Mouse (Mus musculus): ENCODE data around the gene Arhgef25. TPM values are rescaled to one million over a fixed set of nuclear protein-coding genes. Genes with fewer than 3 reads are reported as not detected.

Arhgef25 gene
- 46.8 and 50.4 TPM in 2 replicates for polyA plus RNA-seq (2015; fragmentation: Nextera tagmentation; extraction: Ambion mirVana)

GRCm38 (mm10) chr10:127189651-127190381, at the start of gene Arhgef25:
Gene Arhgef25, minus strand, starts transcription at chr10:127190083.
- H3K4me1 ChIP-seq (replicated peaks): peaks cover 33% of the 10 kb centered on the region
- H3K9me3 ChIP-seq: no peaks in the 10 kb centered on the region
- H3K27me3 ChIP-seq (replicated peaks): no peaks in the 10 kb centered on the region; the same call in 1 of the 2 replicates
- H3K27ac ChIP-seq: peak within 1 kb of the TSS; percentile 84
- 2% methylated on average over 35 of the region's 35 CpGs for WGBS
- ATAC-seq: peak; percentile 39
- H3K4me3 ChIP-seq (replicated peaks): peak within 1 kb of the TSS; percentile 69
- peak within 1 kb of the TSS; percentile 78 for H3K9ac ChIP-seq
- peaks cover 4% of the 10 kb centered on the region for H3K36me3 ChIP-seq
- peak within 1 kb of the TSS; percentile 91 for H3K4me2 ChIP-seq (replicated peaks)

GRCm38 (mm10) chr10:127238241-127238824, 48.5 kb upstream of the Arhgef25 start:
- no peak overlapping the region for H3K4me2 ChIP-seq (replicated peaks)
- H3K36me3 ChIP-seq: no peaks in the 10 kb centered on the region
- ATAC-seq: no peak
- H3K27me3 ChIP-seq (replicated peaks): no peaks in the 10 kb centered on the region
- H3K27ac ChIP-seq: no peak overlapping the region
- no peak overlapping the region for H3K9ac ChIP-seq
- no peaks in the 10 kb centered on the region for H3K9me3 ChIP-seq
- H3K4me1 ChIP-seq (replicated peaks): no peaks in the 10 kb centered on the region
- WGBS: 72% methylated on average over 18 of the region's 18 CpGs
- H3K4me3 ChIP-seq (replicated peaks): no peak overlapping the region

- Histone ChIP-seq H3K4me1 (replicated peaks) (no peaks in the 10 kb centered on the region; the same call in 1 of the 2 replicates), H3K36me3 (no peaks in the 10 kb centered on the region), H3K9ac (no peak overlapping the region), H3K4me2 (replicated peaks) (no peak overlapping the region), H3K9me3 (no peaks in the 10 kb centered on the region), H3K27ac (no peak overlapping the region), H3K27me3 (replicated peaks) (no peaks in the 10 kb centered on the region), H3K4me3 (replicated peaks) (no peak overlapping the region)
- peak; percentile 34; the same call in 1 of the 2 replicates for ATAC-seq
- 48% methylated on average over 9 of the region's 9 CpGs for WGBS
Observed at GRCm38 (mm10) chr10:127236541-127236940, 46.7 kb upstream of the Arhgef25 start.

GRCm38 (mm10) chr10:127233141-127233540, 43.3 kb upstream of the Arhgef25 start:
- no peak overlapping the region for H3K27ac ChIP-seq
- no peak overlapping the region for H3K4me2 ChIP-seq (replicated peaks)
- WGBS: 76% methylated on average over 9 of the region's 9 CpGs
- H3K9me3 ChIP-seq: no peaks in the 10 kb centered on the region
- H3K36me3 ChIP-seq: no peaks in the 10 kb centered on the region
- no peaks in the 10 kb centered on the region for H3K27me3 ChIP-seq (replicated peaks)
- H3K9ac ChIP-seq: no peak overlapping the region
- no peak for ATAC-seq
- peaks cover 4% of the 10 kb centered on the region; the same call in 1 of the 2 replicates for H3K4me1 ChIP-seq (replicated peaks)
- H3K4me3 ChIP-seq (replicated peaks): no peak overlapping the region

- no peaks in the 10 kb centered on the region for H3K36me3 ChIP-seq
- no peaks in the 10 kb centered on the region for H3K9me3 ChIP-seq
- H3K9ac ChIP-seq: no peak overlapping the region
- H3K4me1 ChIP-seq (replicated peaks): peaks cover 4% of the 10 kb centered on the region; the same call in 1 of the 2 replicates
- no peak overlapping the region for H3K4me2 ChIP-seq (replicated peaks)
- WGBS: 81% methylated on average over 14 of the region's 14 CpGs
- no peak overlapping the region for H3K4me3 ChIP-seq (replicated peaks)
- H3K27ac ChIP-seq: no peak overlapping the region
- no peak for ATAC-seq
- H3K27me3 ChIP-seq (replicated peaks): no peaks in the 10 kb centered on the region
Observed at GRCm38 (mm10) chr10:127231741-127232140, 41.9 kb upstream of the Arhgef25 start.

GRCm38 (mm10) chr10:127230693-127231092, 40.8 kb upstream of the Arhgef25 start:
- ATAC-seq: no peak; the same call in 1 of the 2 replicates
- Histone ChIP-seq H3K9me3 (no peaks in the 10 kb centered on the region), H3K4me1 (replicated peaks) (peaks cover 4% of the 10 kb centered on the region; the same call in 1 of the 2 replicates), H3K4me2 (replicated peaks) (no peak overlapping the region), H3K4me3 (replicated peaks) (no peak overlapping the region), H3K9ac (no peak overlapping the region), H3K27me3 (replicated peaks) (no peaks in the 10 kb centered on the region), H3K36me3 (no peaks in the 10 kb centered on the region), H3K27ac (no peak overlapping the region)
- WGBS: 77% methylated on average over 12 of the region's 12 CpGs

GRCm38 (mm10) chr10:127228897-127229296, 39.0 kb upstream of the Arhgef25 start:
- no peak overlapping the region for H3K4me3 ChIP-seq (replicated peaks)
- no peaks in the 10 kb centered on the region for H3K27me3 ChIP-seq (replicated peaks)
- H3K4me1 ChIP-seq (replicated peaks): peaks cover 4% of the 10 kb centered on the region; the same call in 1 of the 2 replicates
- H3K9ac ChIP-seq: no peak overlapping the region
- H3K36me3 ChIP-seq: no peaks in the 10 kb centered on the region
- WGBS: 22% methylated on average over 4 of the region's 4 CpGs
- ATAC-seq: peak; percentile 72
- H3K27ac ChIP-seq: no peak overlapping the region
- H3K4me2 ChIP-seq (replicated peaks): no peak overlapping the region
- no peaks in the 10 kb centered on the region for H3K9me3 ChIP-seq

GRCm38 (mm10) chr10:127227163-127227562, 37.3 kb upstream of the Arhgef25 start:
- Histone ChIP-seq H3K36me3 (no peaks in the 10 kb centered on the region), H3K27me3 (replicated peaks) (no peaks in the 10 kb centered on the region), H3K9me3 (no peaks in the 10 kb centered on the region), H3K4me2 (replicated peaks) (no peak overlapping the region), H3K4me1 (replicated peaks) (peaks cover 4% of the 10 kb centered on the region; the same call in 1 of the 2 replicates), H3K4me3 (replicated peaks) (no peak overlapping the region), H3K27ac (no peak overlapping the region), H3K9ac (no peak overlapping the region)
- whole genome bisulfite sequencing: 81% methylated on average over 8 of the region's 8 CpGs
- no peak for ATAC-seq

GRCm38 (mm10) chr10:127226318-127226895, 36.5 kb upstream of the Arhgef25 start:
- 0 out of 2 replicates have a peak, but pooled peaks cover 4% of the 10 kb centered on the region for H3K4me1 ChIP-seq (replicated peaks)
- H3K9ac ChIP-seq: no peak overlapping the region
- no peak overlapping the region for H3K4me2 ChIP-seq (replicated peaks)
- H3K27ac ChIP-seq: no peak overlapping the region
- H3K9me3 ChIP-seq: no peaks in the 10 kb centered on the region
- no peaks in the 10 kb centered on the region for H3K27me3 ChIP-seq (replicated peaks)
- no peak overlapping the region for H3K4me3 ChIP-seq (replicated peaks)
- H3K36me3 ChIP-seq: no peaks in the 10 kb centered on the region
- 67% methylated on average over 8 of the region's 8 CpGs for WGBS
- no peak for ATAC-seq

- Histone ChIP-seq H3K4me1 (replicated peaks) (0 out of 2 replicates have a peak, but pooled peaks cover 3% of the 10 kb centered on the region), H3K9me3 (no peaks in the 10 kb centered on the region), H3K27me3 (replicated peaks) (no peaks in the 10 kb centered on the region), H3K27ac (no peak overlapping the region), H3K4me3 (replicated peaks) (no peak overlapping the region), H3K36me3 (no peaks in the 10 kb centered on the region), H3K4me2 (replicated peaks) (no peak overlapping the region), H3K9ac (no peak overlapping the region)
- WGBS: 25% methylated on average over 10 of the region's 10 CpGs
- ATAC-seq: no peak
Observed at GRCm38 (mm10) chr10:127225732-127226131, 35.8 kb upstream of the Arhgef25 start.

- WGBS: 44% methylated on average over 6 of the region's 6 CpGs
- Histone ChIP-seq H3K27ac (no peak overlapping the region), H3K9ac (no peak overlapping the region), H3K4me2 (replicated peaks) (no peak overlapping the region), H3K27me3 (replicated peaks) (no peaks in the 10 kb centered on the region), H3K9me3 (no peaks in the 10 kb centered on the region), H3K4me1 (replicated peaks) (no peaks in the 10 kb centered on the region), H3K4me3 (replicated peaks) (no peak overlapping the region), H3K36me3 (no peaks in the 10 kb centered on the region)
- ATAC-seq: no peak
Observed at GRCm38 (mm10) chr10:127225213-127225612, 35.3 kb upstream of the Arhgef25 start.

- Histone ChIP-seq H3K4me3 (replicated peaks) (no peak overlapping the region), H3K27ac (no peak overlapping the region), H3K9me3 (no peaks in the 10 kb centered on the region), H3K4me1 (replicated peaks) (0 out of 2 replicates have a peak, but pooled peaks cover 3% of the 10 kb centered on the region), H3K9ac (no peak overlapping the region), H3K36me3 (no peaks in the 10 kb centered on the region), H3K4me2 (replicated peaks) (no peak overlapping the region), H3K27me3 (replicated peaks) (no peaks in the 10 kb centered on the region)
- ATAC-seq: no peak
- 98% methylated on average over 2 of the region's 2 CpGs for WGBS
Observed at GRCm38 (mm10) chr10:127218339-127218738, 28.5 kb upstream of the Arhgef25 start.

All from intestine, embryonic 15.5 days (tissue).